Mouse (Mus musculus): Measurements from ENCODE around the gene Zfp850. TPM values are rescaled to one million over a fixed set of nuclear protein-coding genes. Genes with fewer than 3 reads are reported as not detected.
"Not testable (repeated sequence)": the region's sequence is repeated elsewhere in the genome, so short reads cannot be mapped to it uniquely, and the experiment has no call there.

Zfp850 gene
- total and polyA plus RNA-seq, 3 experiments, result 3.3 to 5.1 TPM; not detected in 1

GRCm38 (mm10) chr7:27978683-27979528 lies 35.0 kb downstream of the Zfp850 start, which contains the start of gene Zfp780b (continued):
- TF ChIP-seq MAZ (IDR thresholded peaks at IDR 0.05; ENCODE audit: low read depth, low read length) (no peak), ZC3H11A (IDR thresholded peaks at IDR 0.05; ENCODE audit: low read depth, low read length) (no peak), ZKSCAN1 (IDR thresholded peaks at IDR 0.05; ENCODE audit: low read depth, low read length) (no peak), POLR2A (IDR thresholded peaks at IDR 0.05; ENCODE audit: control insufficient read depth in 1 of 2, insufficient read depth in 1 of 2, low read depth in 1 of 2, low read length in 2 of 2, poor library complexity in 1 of 2) (peak; percentile 56 to 86; a peak in 3 of 4 replicates), POLR2AphosphoS2 (IDR thresholded peaks at IDR 0.05; ENCODE audit: low read length) (peak; percentile 47; the same call in 1 of the 2 replicates), RCOR1 (IDR thresholded peaks at IDR 0.05; ENCODE audit: low read depth, low read length) (peak; percentile 43; the same call in 1 of the 2 replicates), JUND (IDR thresholded peaks at IDR 0.05; ENCODE audit: low read depth, low read length) (no peak), GABPA (IDR thresholded peaks at IDR 0.05; ENCODE audit: low read depth, low read length) (no peak), BHLHE40 (IDR thresholded peaks at IDR 0.05; ENCODE audit: borderline replicate concordance, low read depth, low read length) (no peak), KAT2A (conservative IDR thresholded peaks at IDR 0.05; ENCODE audit: low read depth, low read length) (peak; percentile 96), RAD21 (IDR thresholded peaks at IDR 0.05; ENCODE audit: low read depth, low read length) (no peak), ETS1 (IDR thresholded peaks at IDR 0.05; ENCODE audit: low read depth, low read length) (0 out of 2 replicates have a peak, but pooled peaks have one; percentile 3), TAL1 (IDR thresholded peaks at IDR 0.05; ENCODE audit: low read length) (no peak), MXI1 (IDR thresholded peaks at IDR 0.05; ENCODE audit: low read depth, low read length) (peak; percentile 85), ZMIZ1 (IDR thresholded peaks at IDR 0.05; ENCODE audit: low read depth, low read length) (peak; percentile 60; the same call in 1 of the 2 replicates), SMC3 (IDR thresholded peaks at IDR 0.05; ENCODE audit: low read depth, low read length) (no peak)

- H3K27me3 ChIP-seq (ENCODE audit: control insufficient read depth in 1 of 2, insufficient read depth in 2 of 2, low read length in 2 of 2); DNase-seq (ENCODE audit: low read depth, low spot score); H3K36me3 ChIP-seq (ENCODE audit: control insufficient read depth in 1 of 2, insufficient read depth in 2 of 2, low read length in 2 of 2); H3K4me3 ChIP-seq (ENCODE audit: control insufficient read depth in 1 of 2, insufficient read depth in 1 of 2, low read depth in 2 of 2, low read length in 2 of 2); H3K27ac ChIP-seq (ENCODE audit: control insufficient read depth, low read depth, low read length); H3K9me3 ChIP-seq (replicated peaks; ENCODE audit: insufficient read depth, low read length); H3K9ac ChIP-seq (ENCODE audit: control insufficient read depth, low read depth, low read length, poor library complexity, severe bottlenecking); H3K79me2 ChIP-seq (ENCODE audit: control insufficient read depth, insufficient read depth, low read length, poor library complexity); H3K4me1 ChIP-seq (ENCODE audit: control insufficient read depth in 1 of 2, insufficient read depth in 2 of 2, low read length in 2 of 2): not testable (repeated sequence)
These were observed 64.5 kb downstream of the Zfp850 start for GRCm38 (mm10) chr7:27949451-27949850.

GRCm38 (mm10) chr7:27941869-27942268 lies 72.0 kb downstream of the Zfp850 start:
- not testable (repeated sequence) for H3K9ac ChIP-seq (ENCODE audit: control insufficient read depth, low read depth, low read length, poor library complexity, severe bottlenecking); H3K27me3 ChIP-seq (ENCODE audit: control insufficient read depth in 1 of 2, insufficient read depth in 2 of 2, low read length in 2 of 2); H3K36me3 ChIP-seq (ENCODE audit: control insufficient read depth in 1 of 2, insufficient read depth in 2 of 2, low read length in 2 of 2); H3K9me3 ChIP-seq (replicated peaks; ENCODE audit: insufficient read depth, low read length); H3K4me1 ChIP-seq (ENCODE audit: control insufficient read depth in 1 of 2, insufficient read depth in 2 of 2, low read length in 2 of 2); H3K4me3 ChIP-seq (ENCODE audit: control insufficient read depth in 1 of 2, insufficient read depth in 1 of 2, low read depth in 2 of 2, low read length in 2 of 2); H3K79me2 ChIP-seq (ENCODE audit: control insufficient read depth, insufficient read depth, low read length, poor library complexity); H3K27ac ChIP-seq (ENCODE audit: control insufficient read depth, low read depth, low read length)
- peak; percentile 38 for DNase-seq (ENCODE audit: low read depth, low spot score)
- TF ChIP-seq CTCF (IDR thresholded peaks at IDR 0.05 in 2 of 3, conservative IDR thresholded peaks at IDR 0.05 in 1 of 3; ENCODE audit: control insufficient read depth in 1 of 3, insufficient read depth in 1 of 3, low read depth in 2 of 3, low read length in 3 of 3, poor library complexity in 1 of 3, severe bottlenecking in 1 of 3), result peak in 2 of 3 experiments; percentile 21 to 45; a peak in 2 of 6 replicates

Other genes starting within 250 kb of the Zfp850 start
- gene Zfp626, start 206.9 kb downstream of the Zfp850 start, total RNA-seq (2012; rRNA removed), result 3.0 and 3.2 TPM in 2 replicates
- 1 to 10 TPM in 1 of 2 experiments, not detected in 1; 4.0 TPM for gene Zfp626, start 206.9 kb downstream of the Zfp850 start, polyA plus RNA-seq (2012; ENCODE audit: insufficient read depth in 1 of 2, insufficient read length in 2 of 2, low read depth in 1 of 2, low replicate concordance in 2 of 2, missing spikeins in 1 of 2)
- gene Zfp59, start 175.5 kb downstream of the Zfp850 start, total RNA-seq (2012; rRNA removed), result 6.0 and 6.9 TPM in 2 replicates
- 1 to 10 TPM in 1 of 2 experiments, not detected in 1; 4.6 TPM for gene Zfp59, start 175.5 kb downstream of the Zfp850 start, polyA plus RNA-seq (2012; ENCODE audit: insufficient read depth in 1 of 2, insufficient read length in 2 of 2, low read depth in 1 of 2, low replicate concordance in 2 of 2, missing spikeins in 1 of 2)
- gene Zfp607a, start 156.6 kb downstream of the Zfp850 start, total RNA-seq (2012; rRNA removed), result 4.0 and 4.4 TPM in 2 replicates
- 1 to 10 TPM in 1 of 2 experiments, not detected in 1; 2.4 TPM for gene Zfp607a, start 156.6 kb downstream of the Zfp850 start, polyA plus RNA-seq (2012; ENCODE audit: insufficient read depth in 1 of 2, insufficient read length in 2 of 2, low read depth in 1 of 2, low replicate concordance in 2 of 2, missing spikeins in 1 of 2)
- gene Zfp974, start 84.7 kb downstream of the Zfp850 start, total RNA-seq (2012; rRNA removed), result 2.0 and 2.3 TPM in 2 replicates
- gene Zfp974, start 84.7 kb downstream of the Zfp850 start, polyA plus RNA-seq (2012; ENCODE audit: insufficient read depth in 1 of 2, insufficient read length in 2 of 2, low read depth in 1 of 2, low replicate concordance in 2 of 2, missing spikeins in 1 of 2), result 1 to 10 TPM in 1 of 2 experiments, not detected in 1; 1.4 TPM
- 9.7 and 10.6 TPM in 2 replicates for gene Zfp780b, start 34.9 kb downstream of the Zfp850 start, total RNA-seq (2012; rRNA removed)
- 1 to 10 TPM in 1 of 2 experiments, not detected in 1; 4.5 TPM for gene Zfp780b, start 34.9 kb downstream of the Zfp850 start, polyA plus RNA-seq (2012; ENCODE audit: insufficient read depth in 1 of 2, insufficient read length in 2 of 2, low read depth in 1 of 2, low replicate concordance in 2 of 2, missing spikeins in 1 of 2)
- gene Psmc4, start 36.0 kb upstream of the Zfp850 start, total RNA-seq (2012; rRNA removed), result 267 and 275 TPM in 2 replicates
- 100 to 1,000 TPM in 1 of 2 experiments, not detected in 1; 286 TPM for gene Psmc4, start 36.0 kb upstream of the Zfp850 start, polyA plus RNA-seq (2012; ENCODE audit: insufficient read depth in 1 of 2, insufficient read length in 2 of 2, low read depth in 1 of 2, low replicate concordance in 2 of 2, missing spikeins in 1 of 2)
- not detected in 2 replicates for gene Fcgbp, start 57.1 kb upstream of the Zfp850 start, total RNA-seq (2012; rRNA removed)
- not detected for gene Fcgbp, start 57.1 kb upstream of the Zfp850 start, polyA plus RNA-seq (2012; ENCODE audit: insufficient read depth in 1 of 2, insufficient read length in 2 of 2, low read depth in 1 of 2, low replicate concordance in 2 of 2, missing spikeins in 1 of 2)
- gene 9530053A07Rik, start 115.4 kb upstream of the Zfp850 start, total RNA-seq (2012; rRNA removed), result not detected in 2 replicates
- not detected for gene 9530053A07Rik, start 115.4 kb upstream of the Zfp850 start, polyA plus RNA-seq (2012; ENCODE audit: insufficient read depth in 1 of 2, insufficient read length in 2 of 2, low read depth in 1 of 2, low replicate concordance in 2 of 2, missing spikeins in 1 of 2)
- gene Fbl, start 155.6 kb upstream of the Zfp850 start, total RNA-seq (2012; rRNA removed), result 262 and 268 TPM in 2 replicates
- gene Fbl, start 155.6 kb upstream of the Zfp850 start, polyA plus RNA-seq (2012; ENCODE audit: insufficient read depth in 1 of 2, insufficient read length in 2 of 2, low read depth in 1 of 2, low replicate concordance in 2 of 2, missing spikeins in 1 of 2), result 100 to 1,000 TPM in 1 of 2 experiments, not detected in 1; 819 TPM
- 0.69 and 0.85 TPM in 2 replicates for gene Dyrk1b, start 165.4 kb upstream of the Zfp850 start, total RNA-seq (2012; rRNA removed)
- gene Dyrk1b, start 165.4 kb upstream of the Zfp850 start, polyA plus RNA-seq (2012; ENCODE audit: insufficient read depth in 1 of 2, insufficient read length in 2 of 2, low read depth in 1 of 2, low replicate concordance in 2 of 2, missing spikeins in 1 of 2), result under 1 TPM in 1 of 2 experiments, not detected in 1; 0.89 TPM

Data from MEL (cell line).